Mouse (Mus musculus) heart, postnatal 4 days (tissue): Measurements from ENCODE around the gene Gm42372. TPM values are rescaled to one million over a fixed set of nuclear protein-coding genes. Genes with fewer than 3 reads are reported as not detected.

Experiments
- DNase-seq: peaks from one replicate; pipeline ENCODE4 v3.0.0; 2021
- total RNA-seq, 2 experiments: library from RNA; stranded (reverse); gene quantifications; 2 replicates each; pipeline ENCODE4 v1.2.3; 2021

The Gm42372 gene
- total RNA-seq, 2 experiments from 2014 or later: 0.05 TPM; not detected in 1

GRCm38 (mm10) chr7:16959539-16960187, 23.2 kb upstream of the Gm42372 start, which contains the start of gene Pnmal1:
TSS of gene Pnmal1 (plus strand) at chr7:16959679.
- DNase-seq: peak; percentile 41

DNA sequence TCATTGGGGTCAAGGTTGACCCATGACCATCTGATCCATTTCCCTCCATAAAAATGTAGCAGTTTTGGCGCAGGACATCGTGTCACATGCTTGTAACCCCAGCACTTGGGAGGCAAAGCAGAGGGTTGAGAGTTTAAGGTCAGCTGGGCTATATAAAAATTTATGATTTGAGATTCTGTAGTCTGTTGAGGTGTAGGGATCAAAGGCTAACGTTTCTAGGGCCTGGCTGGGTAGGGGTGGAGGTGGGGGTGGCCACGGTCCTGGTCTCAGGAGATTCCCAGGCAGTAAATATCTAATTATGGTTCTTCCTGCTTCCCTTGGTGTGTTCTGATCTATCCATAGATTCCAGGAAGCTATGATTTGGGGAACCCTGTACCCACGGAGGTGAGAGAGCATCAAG, 21.2 kb upstream of the Gm42372 start:
- DNase-seq: no peak

GRCm38 (mm10) chr7:16968414-16968813, 14.5 kb upstream of the Gm42372 start:
- no peak for DNase-seq

DNA sequence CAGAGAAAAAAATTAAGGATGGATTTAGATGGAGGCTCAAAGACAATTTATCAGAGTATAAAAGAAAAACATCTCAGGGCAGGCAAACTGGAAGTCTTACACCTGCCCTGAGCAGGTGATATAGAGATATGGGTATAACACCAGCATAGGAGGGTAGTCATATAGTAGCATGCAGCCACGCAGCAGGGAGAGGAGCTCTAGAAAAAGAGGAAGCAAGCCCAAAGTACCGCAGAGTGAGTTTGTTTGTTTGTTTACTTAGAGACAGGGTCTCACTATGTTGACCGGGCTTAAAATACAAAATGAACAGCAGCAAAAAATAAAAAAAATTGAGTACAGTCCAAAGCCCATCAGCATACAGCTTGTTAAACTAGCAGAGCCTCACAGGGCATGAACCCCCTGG, 11.7 kb upstream of the Gm42372 start:
- DNase-seq: no peak

DNA sequence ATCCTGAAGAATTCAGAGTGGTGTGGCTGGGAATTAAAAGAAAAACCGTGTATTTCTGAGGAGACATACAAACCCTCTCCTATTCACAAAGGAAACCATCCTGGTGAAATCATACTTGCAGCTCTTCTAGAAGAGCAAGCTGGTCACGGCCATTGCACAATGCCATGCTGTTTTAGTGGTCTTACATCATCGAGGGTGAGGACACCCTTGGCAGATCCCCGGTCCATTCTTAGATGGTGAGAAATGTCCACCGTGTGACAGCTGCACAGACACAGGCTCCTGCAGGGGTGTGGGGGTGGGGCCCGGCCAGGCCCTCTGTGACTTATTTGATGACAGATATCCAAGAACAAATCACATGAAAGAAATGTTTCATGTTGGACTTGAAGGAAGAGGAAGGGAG, 8.9 kb upstream of the Gm42372 start:
- DNase-seq: peak; percentile 59

DNA sequence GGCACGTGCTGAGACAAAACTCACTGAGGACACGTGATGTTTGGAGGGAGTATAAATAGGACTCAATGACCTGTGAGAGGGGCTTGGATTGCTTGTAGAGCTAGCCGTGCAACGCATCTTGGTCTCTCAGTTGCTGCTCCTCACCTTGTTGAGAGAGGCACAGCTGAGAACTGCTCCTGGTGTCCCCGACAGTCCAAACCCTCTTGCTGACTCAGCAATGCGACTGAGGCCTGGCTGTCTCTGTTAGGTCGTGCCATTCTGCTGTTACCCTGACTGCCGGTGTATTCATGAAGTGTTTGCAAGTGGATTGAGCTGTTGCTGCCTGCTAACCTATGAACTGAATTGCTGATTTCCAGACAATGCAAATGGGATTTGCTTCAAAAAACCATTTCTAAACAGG, 6.6 kb upstream of the Gm42372 start:
- no peak for DNase-seq

GRCm38 (mm10) chr7:16978173-16978572, 4.7 kb upstream of the Gm42372 start:
- DNase-seq: no peak

- no peak for DNase-seq
Measured at GRCm38 (mm10) chr7:16978593-16978992, 4.3 kb upstream of the Gm42372 start.

GRCm38 (mm10) chr7:16980348-16980747, 2.5 kb upstream of the Gm42372 start:
- peak; percentile 54 for DNase-seq

DNA sequence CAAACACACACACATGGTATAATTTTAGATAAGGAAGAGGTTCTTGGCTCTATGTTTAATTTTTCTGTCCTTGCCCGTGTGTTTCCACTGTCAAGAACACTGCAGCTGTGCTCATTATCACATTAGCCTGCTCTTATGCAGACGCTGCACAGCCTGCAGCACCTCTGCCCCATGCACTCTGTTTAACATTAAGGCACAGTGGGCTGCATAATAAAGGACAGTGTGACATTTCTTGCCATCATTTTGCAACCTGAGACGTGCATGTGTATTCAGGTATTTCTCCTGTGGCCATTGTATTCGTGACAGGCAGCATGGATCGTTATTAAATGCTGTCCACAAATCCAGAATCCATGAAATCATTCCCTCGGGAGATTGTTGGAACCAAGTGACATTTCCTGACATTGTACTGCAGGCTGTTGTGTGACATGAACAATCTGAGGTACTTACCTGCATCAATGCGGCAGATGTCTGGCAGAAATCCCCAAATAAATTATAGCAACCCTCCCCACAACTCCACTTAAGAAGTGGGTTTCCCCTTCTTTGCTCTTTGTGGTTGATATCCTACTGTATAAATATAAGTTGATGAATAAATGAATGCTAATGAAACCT, 4.8 kb downstream of the Gm42372 start:
- no peak for DNase-seq

DNA sequence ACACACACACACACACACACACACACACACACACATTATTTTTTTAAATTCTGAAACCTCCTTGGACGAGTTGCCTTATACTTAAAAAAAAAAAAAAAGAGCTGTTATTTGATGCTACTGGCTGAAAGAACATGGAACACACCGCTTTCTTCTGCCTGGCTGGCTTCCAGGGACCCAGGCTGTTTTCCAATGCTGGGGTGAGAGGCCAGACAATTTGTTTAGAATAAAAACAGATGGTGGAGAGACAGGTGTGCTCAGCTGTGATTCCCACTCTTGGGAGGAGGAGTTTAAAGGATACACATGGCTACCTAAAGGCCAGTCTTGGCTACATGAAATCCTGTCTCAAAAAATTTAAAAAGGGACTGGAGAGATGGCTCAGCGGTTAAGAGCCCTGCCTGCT, 5.5 kb downstream of the Gm42372 start:
- DNase-seq: peak; percentile 76

GRCm38 (mm10) chr7:16990006-16990744, 7.3 kb downstream of the Gm42372 start:
- no peak for DNase-seq

- DNase-seq: no peak
Measured at GRCm38 (mm10) chr7:16991681-16992450, 9.0 kb downstream of the Gm42372 start.

DNA sequence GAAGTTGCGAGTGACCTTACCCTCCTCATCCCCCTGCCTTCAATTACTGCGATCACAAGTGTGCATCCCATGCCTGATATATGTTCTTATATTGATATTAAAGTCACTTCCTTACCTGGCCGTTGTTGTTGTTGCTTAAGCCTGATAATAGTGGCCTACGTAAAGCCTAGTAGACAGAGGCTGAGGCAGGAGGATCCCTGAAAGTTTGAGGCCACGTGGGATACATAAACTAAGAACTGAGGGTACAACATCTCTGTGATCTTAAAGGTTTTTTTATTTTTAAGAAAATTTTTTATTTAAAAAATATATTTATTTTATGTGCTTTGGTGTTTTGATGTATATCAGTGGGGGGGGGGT, 9.5 kb downstream of the Gm42372 start, which contains the start of gene Ccdc8:
Gene Ccdc8, plus strand, starts transcription at position 258 of the 357 bp plus-strand sequence.
- DNase-seq: no peak

GRCm38 (mm10) chr7:16993651-16994399, 10.9 kb downstream of the Gm42372 start:
- peak; percentile 91 for DNase-seq

GRCm38 (mm10) chr7:16994400-16994799, 11.5 kb downstream of the Gm42372 start:
- no peak for DNase-seq

GRCm38 (mm10) chr7:16995345-16995744, 12.5 kb downstream of the Gm42372 start:
- no peak for DNase-seq

DNA sequence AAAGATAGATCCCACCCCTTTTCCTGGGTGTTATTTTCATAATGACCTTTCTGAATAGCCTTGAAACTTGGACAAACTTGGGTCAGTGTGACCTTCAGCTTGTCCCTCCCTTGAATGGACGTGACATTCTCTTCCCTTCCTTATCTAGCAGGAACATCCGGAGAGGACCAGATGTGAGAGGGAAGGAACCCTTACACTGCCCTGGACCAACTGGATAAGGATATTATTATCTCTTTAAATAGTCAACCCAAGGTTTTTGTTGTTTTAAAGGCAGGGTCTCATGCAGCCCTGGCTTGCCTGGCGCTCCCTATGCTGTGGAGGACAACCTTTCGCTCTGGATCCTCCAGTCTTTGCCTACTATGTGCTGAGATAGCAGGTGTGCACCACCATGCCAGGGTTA, 16.3 kb downstream of the Gm42372 start:
- DNase-seq: no peak

DNA sequence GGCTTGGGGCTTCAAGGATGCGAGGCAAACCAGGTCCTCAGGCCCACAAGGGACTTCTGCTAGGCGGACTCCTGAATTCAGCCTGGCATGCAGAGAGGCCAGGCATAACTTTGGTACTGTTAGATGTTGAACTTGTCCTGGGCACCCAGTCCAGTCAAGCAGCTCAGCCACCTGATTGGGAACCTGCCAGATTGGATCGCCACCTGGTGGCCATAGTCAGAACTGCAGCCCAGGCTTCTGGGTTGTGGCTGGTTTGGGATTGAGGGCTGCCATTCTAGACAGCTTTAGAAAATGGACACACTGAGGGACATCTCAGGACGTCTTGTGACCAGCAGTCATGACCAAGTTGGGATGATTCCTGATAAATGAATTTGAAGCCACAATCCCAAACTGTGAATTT, 16.8 kb downstream of the Gm42372 start:
- DNase-seq: peak; percentile 95

- DNase-seq: peak; percentile 90
Measured at GRCm38 (mm10) chr7:17002375-17003195, 19.7 kb downstream of the Gm42372 start.
